Mouse (Mus musculus) brain, embryonic 14.5 days (tissue): ENCODE measurements around the gene Cib2. TPM values are rescaled to one million over a fixed set of nuclear protein-coding genes. Genes with fewer than 3 reads are reported as not detected.
"Not testable (repeated sequence)": the region's sequence is repeated elsewhere in the genome, so short reads cannot be mapped to it uniquely, and the experiment has no call there.

ENCODE experiments used
- DNase-seq: peaks from one replicate; pipeline ENCODE4 v3.0.0-alpha.2; 2011; ENCODE audit warnings: low read depth
- CTCF ChIP-seq: fragments of 200-500 bp; IDR thresholded peaks from 2 replicates; pipeline ENCODE4 v1.5.1; 2012; ENCODE audit warnings: inconsistent platforms, mild to moderate bottlenecking, moderate library complexity, borderline replicate concordance; ENCODE audit not compliant: insufficient read depth, insufficient read length; ENCODE audit errors: extremely low read depth
- POLR2A ChIP-seq: fragments of 200-500 bp; IDR thresholded peaks from 2 replicates; pipeline ENCODE4 v1.6.1; 2012; ENCODE audit warnings: mild to moderate bottlenecking, inconsistent platforms, borderline replicate concordance; ENCODE audit not compliant: poor library complexity, insufficient read depth, insufficient read length, severe bottlenecking; ENCODE audit errors: extremely low read depth
- polyA plus RNA-seq: library from polyadenylated mRNA; depleted of rRNA; stranded (reverse); fragments of >200 nt; gene quantifications from 2 replicates; pipeline ENCODE4 v1.2.3, GENCODE M21; 2012; rRNA removed

Cib2 gene
- polyA plus RNA-seq, result 24.7 and 28.2 TPM in 2 replicates

GRCm38 (mm10) chr9:54559771-54560471 lies at the start of gene Cib2:
Gene Cib2 (minus strand): TSS chr9:54560218.
- TF ChIP-seq POLR2A (peak; percentile 39; the same call in 1 of the 2 replicates), CTCF (peak; percentile 30; the same call in 1 of the 2 replicates)
- peak; percentile 89 for DNase-seq

DNA sequence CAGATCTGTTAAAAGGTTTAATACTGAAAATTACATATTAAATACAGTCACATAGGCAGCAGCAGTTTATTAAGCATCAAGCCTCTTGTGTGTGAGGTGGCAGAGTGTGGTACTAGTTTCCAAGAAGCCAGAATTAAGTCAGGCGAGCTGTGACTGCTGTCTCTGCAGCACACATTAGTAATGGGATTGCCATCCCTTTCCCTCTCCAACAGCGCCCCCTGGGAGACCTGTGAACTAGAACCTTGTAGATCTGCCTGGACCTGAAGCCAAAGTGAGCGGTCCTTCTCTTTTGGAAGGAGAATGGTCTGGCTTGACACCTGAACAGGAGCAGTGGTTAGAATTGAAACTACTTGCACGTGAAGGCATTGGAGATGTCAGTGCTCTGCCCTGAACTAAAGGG lies 44.9 kb upstream of the Cib2 start:
- TF ChIP-seq CTCF (peak; percentile 59; the same call in 1 of the 2 replicates), POLR2A (no peak)
- DNase-seq, result peak; percentile 65

GRCm38 (mm10) chr9:54604131-54604654 lies 44.2 kb upstream of the Cib2 start:
- TF ChIP-seq POLR2A (no peak), CTCF (no peak)
- no peak for DNase-seq

DNA sequence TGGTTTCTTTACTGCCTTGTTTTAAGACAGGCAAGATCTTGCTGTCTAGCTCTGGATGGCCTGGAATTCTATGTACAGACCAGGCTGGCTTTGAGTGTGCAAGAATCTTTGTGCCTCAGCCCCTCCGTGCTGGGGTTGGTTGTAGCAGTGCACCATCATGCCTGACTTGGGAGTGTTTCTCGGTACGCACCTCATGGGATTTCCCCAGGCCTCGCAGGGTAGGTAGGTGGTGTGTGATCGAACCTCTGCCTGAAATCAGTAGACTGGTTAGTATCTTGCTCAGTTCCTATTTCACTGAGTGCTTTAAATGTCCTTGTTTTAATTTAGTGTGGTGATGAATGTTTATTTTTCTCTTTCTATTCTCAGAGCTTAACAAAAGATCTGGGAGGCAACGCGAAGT lies 42.9 kb upstream of the Cib2 start:
- no peak for TF ChIP-seq CTCF
- no peak for TF ChIP-seq POLR2A

DNA sequence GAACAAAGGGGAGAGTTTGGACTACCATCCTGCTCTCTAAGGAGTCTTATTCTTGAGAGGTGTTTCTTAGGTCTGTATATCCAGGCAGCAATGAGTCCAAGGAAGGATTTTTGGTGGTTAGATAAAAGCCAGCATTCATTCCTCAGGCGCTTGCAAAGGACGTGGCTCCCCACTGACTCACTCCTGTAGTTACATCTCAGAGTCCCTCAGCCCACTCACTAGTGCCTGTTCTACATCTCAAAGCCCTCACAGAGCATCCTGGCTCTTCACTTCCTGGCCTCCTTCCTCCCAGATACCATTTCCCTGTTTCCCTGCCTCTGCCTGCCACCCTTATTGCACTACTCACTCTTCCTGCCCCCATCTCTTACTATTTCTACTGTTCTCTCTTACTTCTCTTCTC lies 42.4 kb upstream of the Cib2 start:
- DNase-seq, result no peak
- no peak for TF ChIP-seq POLR2A
- TF ChIP-seq CTCF, result no peak

More for the DNA sequence above, 42.9 kb upstream of the Cib2 start:
- DNase-seq, result no peak

- no peak for DNase-seq
- TF ChIP-seq POLR2A (no peak), CTCF (no peak)
These were observed 36.9 kb upstream of the Cib2 start for GRCm38 (mm10) chr9:54596752-54597465.

DNA sequence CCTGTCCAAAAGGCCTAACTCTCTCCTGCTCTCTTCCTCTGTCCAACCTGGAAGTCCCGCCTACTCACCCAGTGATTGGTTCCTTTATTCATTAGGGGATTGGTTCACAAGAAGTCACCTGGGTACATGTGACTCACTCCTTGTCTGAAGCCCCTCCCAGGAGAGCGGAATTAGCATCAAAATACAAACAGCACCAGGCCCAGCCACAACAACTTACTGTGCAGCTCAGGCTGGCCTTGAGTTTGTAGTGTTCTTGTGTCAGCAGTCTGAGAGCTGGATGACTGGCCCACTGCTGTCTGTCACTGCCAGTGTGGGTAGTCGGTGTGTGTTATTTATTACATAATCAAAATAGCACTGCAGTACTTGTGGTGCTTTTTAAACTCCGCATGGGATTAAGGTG lies 33.6 kb upstream of the Cib2 start:
- not testable (repeated sequence) for DNase-seq

DNA sequence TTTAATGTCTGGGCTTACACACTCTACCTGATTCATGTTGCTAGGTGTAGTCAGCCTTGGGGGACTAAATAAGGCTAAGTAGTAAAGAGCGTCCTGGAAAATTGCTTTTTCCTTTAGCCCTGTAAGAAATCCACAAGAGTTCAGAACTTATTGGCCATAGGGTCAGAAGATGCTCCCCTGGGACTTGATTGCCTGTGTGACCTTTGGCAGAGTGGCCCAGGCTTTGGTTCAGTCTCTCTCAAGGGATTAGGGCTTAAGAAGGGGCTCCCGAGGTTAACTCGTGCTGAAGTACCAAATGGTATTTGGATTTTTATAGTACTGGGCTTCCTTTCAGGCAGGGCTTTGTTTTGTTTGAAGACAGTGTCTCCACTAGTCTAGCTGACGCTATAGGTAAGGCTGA lies 27.8 kb upstream of the Cib2 start:
- TF ChIP-seq POLR2A, result no peak
- no peak for TF ChIP-seq CTCF
- no peak for DNase-seq

GRCm38 (mm10) chr9:54586199-54587061 lies 26.4 kb upstream of the Cib2 start, which contains the start of gene Idh3a:
Gene Idh3a (plus strand): TSS chr9:54586334.
- TF ChIP-seq POLR2A (peak; percentile 79; the same call in 1 of the 2 replicates), CTCF (no peak)

GRCm38 (mm10) chr9:54585839-54586198 lies 25.8 kb upstream of the Cib2 start:
- DNase-seq, result no peak
- TF ChIP-seq CTCF (no peak), POLR2A (no peak)

More at GRCm38 (mm10) chr9:54586199-54587061, 26.4 kb upstream of the Cib2 start, which contains the start of gene Idh3a:
- peak; percentile 99 for DNase-seq

DNA sequence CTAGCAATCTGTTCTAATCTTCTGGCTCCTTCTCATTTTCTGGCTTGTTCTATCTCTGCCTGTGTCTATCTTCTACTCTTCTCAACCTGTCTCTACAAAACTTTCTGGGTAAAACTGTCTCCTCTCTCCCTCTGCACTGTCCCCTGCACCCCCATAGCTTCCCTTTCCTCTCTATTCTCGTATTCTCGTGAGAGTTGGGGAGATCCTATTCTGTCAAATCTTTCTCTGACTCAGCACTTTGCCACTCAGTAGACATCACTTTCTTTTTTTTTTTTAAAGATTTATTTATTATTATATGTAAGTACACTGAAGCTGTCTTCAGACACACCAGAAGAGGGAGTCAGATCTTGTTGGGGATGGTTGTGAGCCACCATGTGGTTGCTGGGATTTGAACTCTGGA lies 24.1 kb upstream of the Cib2 start:
- DNase-seq, result not testable (repeated sequence)

GRCm38 (mm10) chr9:54583712-54584111 lies 23.7 kb upstream of the Cib2 start:
- no peak for TF ChIP-seq CTCF
- no peak for TF ChIP-seq POLR2A
- no peak for DNase-seq
